Mouse (Mus musculus) lung, postnatal 25 days (tissue): ENCODE results near the gene Nfam1.

ENCODE experiments used
- DNase-seq: peaks from one replicate; pipeline ENCODE4 v3.0.0; 2022; ENCODE audit warnings: low spot score

Nfam1 gene

DNA sequence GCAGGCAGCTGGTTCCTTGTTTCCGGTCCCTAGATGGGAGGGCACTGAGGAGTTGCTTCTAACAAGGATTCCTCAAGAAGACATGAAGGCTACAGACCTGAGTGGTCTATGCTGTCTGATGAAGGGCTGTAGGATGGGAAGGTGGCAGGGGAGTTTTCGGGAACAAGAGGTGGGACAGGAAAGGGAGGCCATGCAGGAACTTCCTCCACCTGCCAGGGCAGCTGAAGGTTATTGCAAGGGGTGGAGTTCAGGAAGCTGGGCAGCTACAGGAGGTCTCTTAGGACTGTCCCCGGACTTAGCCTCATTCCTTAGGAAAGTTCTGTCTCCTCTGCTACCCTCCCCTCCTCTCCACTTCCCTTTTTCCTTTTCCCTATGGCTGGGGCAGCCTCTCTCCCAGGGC lies 5.7 kb upstream of the Nfam1 start:
- DNase-seq: no peak

DNA sequence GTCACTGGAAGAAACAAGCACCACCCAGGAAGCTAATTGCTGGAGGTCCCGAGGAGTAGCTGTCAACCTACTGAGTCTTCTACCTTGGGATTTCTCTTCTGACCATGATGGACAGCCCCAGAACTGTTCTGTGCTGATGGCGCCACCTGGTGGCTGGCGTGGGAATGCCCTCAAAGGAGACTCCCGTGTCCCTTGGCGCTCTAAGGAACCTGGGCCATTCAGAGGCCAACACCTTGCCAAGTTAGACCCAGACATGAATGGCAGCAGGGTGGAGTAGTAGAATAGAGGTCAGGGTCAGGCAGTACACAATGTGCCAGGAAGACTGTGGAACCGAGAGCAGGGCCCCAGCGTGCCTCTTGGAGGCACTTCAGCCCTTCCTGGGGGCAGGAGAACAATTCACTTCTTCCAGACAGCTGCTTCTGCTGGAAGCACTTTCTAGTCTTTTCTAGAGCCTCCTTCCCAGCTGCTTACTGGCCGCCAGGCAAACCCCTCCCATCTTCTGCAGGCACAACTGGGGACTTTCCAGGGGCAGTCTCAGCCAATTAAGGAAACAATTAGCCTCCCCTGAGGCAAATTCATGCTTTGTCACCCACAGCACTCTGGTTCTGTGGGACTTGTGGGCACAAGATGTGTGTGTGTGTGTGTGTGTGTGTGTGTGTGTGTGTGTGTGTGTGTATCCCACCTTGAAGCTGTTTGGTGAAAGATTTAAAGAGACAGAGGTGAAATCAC lies 4.8 kb upstream of the Nfam1 start:
- peak; percentile 91 for DNase-seq

DNA sequence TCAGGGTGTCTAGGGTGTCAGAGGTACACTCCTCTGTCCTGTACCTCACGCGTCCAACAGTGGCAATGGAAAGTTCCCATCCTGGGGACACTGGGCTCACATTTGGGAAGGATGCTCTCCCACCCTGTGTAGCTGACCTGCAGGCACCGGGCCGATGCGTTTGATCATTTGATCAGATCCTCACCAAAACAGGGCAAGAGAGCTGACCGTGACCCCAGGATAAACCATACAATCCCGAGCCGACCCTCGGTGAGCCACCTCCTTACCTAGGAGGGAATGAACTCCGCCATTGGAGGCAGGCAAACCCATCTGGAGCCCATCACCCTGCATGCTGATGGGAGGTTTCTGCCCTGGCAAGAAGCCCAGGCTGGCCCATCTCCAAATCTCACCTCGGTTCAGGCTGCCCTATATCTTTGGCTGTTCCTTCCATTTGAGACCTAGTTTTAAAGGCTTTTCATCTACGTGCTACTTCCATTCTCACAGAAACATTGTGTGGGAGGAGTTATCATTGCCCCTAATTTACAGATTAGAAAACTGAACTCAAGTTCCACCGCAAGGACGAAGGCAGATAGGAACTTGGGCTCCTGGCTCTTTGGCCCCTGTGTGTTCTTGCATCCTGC lies 3.9 kb upstream of the Nfam1 start:
- DNase-seq: no peak

DNA sequence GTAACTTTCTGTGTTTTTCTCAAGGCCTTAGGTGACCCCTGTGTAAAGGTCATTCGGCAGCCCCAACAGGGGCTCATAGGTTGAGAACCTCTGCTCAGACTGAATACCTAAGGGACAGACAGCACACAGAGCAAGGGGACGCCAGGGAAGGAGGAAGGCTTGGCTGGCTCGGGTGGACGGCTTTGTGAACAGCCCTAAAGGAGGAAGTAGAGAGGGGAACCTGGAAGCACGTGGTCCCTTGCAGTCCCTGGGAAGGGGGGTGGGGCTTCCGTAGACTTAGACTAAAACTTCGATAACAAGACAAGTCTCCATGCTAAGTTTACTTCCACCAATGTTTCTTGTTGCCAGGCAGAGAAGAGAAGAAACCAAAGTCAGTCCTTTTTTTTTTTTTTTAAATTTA lies 3.0 kb upstream of the Nfam1 start:
- peak; percentile 57 for DNase-seq

DNA sequence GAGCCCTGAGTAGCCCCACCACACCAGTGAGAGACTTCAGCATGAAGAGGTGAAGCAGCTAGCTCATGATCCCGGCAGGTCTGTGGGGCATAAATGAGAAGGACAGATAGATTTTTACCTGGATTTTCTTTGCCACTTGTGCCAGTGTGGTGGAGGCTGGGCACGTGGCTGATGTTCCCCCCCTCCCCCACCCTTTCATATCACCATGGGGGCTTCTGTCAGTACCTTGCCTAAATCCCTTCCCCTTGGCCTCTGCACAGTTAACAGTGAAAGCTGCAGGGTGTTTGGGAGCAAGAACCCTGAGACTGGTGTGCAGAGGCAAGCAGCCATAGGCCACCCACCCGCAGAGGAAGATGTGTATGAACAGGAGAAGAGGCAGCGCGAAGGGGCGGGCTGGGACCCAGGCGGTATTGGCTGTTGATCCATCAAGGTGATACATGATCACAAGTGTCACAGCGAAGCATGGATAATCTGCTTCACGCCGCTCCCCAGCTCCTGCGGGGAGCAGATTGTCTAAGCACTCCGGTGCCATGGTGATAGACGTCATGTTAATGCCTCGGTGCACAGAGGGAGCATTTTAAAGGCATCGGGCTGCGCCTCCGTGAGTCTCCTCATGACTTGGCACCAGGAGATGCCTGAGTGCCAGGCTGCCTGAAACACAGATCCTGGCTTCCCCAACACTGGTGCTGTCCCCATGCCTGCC lies 1.3 kb upstream of the Nfam1 start:
- DNase-seq: no peak

DNA sequence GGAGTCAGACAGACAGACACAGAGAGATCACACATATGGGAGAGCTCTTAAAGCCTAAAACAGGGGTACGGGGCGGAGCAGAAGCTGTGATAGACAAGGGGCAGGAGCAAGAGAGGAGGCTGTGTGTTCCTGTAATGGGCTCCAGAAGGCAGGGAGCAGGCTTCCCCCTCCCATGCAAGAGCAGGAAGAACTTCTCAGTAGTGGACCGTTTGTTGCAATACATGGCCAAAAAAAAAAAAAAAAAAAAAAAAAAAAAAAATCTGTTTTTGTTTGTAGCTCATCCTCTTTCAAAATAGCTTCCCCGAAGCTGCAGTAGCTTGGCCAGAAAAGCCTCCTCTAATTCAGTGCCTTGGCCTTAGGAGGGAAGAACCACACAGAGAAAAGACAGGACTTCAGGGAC lies 2.2 kb downstream of the Nfam1 start:
- DNase-seq: no peak

DNA sequence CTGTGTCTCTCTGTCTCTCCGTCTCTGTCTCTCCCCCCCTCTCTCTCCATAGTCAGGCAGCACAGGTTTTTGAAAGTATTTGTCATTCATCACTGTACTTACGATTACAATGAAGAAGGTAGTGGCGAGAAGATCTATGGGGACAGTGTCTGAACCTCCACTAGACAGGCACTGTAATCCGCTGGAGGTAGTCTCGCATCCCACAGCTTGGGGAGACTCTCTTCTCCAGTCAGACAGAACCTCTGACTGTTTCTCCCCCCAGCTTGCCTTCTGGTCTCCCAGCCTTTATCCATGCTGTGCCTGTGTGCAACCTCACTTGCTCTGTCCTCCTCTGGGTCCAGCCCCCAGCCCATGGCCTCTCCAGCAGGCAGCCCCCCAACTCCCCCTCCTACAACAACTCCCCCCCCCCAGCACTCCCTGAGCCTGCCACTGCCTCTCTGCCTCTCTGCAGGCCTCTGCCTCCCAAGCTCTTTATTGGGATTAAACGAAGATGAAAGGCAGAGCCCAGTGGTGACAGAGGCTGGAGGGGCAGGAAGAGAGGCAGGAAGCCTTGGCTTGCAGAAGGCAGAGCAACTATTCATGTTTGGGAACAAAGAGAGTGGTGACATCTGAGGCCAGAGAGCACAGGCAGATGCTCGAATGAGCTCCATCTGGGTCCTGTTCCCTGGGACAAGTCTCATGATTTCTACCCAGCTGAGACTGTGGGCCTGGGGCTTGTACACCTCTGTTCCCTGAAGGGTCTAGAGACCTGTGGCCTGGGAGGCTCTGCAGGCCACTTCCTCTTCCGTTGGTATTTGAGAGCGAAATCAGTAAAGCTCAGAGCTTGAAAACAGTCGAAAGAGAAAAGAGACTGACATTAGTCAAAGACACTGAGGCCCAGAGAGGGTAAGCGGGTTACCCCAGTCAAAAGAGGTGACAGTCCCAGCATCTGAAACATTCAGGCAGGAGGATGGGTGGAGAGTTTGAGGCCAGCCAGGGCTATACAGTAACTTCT lies 3.1 kb downstream of the Nfam1 start:
- no peak for DNase-seq

DNA sequence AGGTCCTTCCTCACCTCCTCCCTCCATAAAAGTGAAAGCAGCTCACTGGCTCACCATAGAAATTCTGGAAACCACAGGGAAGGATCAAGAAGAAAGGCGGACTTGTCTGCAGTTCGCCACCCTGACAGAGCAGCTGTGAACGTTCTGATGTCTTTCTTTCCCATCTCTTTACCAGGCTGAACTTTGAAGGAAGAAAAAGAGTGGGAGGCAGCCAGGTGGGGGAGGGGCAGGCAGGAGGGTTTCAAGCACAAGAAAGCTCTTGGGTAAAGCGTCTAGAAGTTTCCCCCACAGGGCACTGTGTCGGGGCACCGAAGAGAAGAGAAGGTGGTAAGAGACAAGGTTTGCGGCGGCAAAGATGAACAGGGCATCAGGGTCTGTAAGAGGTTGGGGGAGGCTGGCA lies 7.0 kb downstream of the Nfam1 start:
- DNase-seq: no peak

DNA sequence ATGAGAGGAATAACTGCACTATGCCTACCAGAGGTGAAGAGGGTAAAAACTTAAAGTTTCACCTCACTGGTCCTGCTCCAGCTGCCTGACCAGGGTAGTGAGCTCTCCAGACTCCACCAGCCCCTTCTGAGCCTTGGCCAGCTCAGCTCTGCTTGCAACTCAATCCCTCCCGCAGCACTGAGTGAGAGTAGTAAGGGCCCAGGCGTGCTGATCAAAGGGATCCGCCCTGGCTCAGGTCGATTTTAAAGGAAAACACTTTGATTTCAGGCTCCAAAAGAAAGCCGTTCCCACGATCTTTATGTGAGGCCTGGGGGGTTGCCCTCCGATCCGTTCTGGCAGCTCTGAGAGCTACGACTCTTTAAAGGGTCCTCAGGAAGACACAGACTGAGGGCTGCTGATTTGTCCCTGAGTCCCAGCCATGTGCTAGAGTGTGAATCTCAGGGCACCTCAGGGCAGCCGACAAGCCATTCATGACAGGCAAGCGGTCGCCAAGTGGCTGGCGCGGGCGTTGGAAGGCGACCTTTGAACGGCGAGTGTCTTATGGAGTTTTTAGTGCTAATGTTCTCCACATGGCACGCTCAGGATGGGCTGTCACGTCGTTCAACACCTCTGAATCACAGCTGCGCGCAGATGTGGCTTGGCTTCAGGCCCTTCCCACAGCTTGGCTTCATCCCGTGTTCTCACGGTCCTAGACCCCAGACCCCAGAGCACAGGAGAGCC lies 7.9 kb downstream of the Nfam1 start:
- DNase-seq: no peak

DNA sequence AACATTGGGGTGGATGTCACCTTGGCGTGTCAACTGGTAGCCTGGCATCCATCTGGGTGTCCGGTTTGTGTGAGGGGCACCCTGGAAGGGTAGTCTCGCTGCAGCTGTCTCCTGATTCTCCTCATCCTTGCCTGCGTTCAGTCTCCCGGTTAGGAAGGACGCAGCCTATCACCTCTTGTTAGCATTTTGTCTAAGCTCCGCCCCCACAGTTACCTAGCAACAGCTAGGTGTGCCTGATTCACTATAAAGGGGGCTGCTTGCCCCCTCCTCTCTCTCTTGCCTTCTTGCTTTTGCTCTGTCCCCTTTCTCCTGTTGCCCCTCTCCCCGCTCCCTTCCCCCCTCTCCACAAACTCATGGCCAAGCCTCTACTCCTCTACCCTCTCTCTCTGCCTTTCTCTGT lies 10.2 kb downstream of the Nfam1 start:
- no peak for DNase-seq

DNA sequence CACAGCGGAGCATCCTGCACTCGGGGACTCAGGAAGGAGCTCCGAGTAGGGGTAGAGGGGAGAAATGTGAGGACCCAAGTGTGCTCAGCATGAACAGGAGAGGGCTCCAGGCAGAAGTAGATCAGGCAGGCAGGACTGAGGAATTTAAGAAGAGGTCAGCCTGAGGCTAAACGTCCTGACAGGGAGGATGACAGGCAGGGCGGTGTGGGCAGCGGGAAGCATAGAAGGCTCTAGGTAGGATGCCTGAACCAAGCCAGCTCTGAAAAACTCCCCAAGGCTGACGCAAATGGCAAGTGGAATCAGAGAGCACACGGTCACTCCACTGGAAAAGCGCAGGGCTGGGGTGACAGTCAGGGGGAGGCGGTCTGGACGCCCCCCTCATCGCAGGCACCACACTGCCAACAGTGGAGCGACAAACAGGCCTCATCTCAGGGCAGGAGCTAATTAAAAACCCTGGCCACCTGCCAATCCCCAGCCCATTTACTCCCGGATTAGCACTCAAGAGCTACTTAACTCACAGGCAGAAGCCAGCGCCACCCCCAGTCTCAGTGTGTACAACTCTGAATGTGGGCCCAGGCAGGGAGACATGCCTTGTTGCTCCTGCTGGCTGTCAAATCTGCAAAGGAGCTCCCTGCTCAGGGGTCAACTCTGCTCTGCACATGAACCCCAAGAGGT lies 22.0 kb downstream of the Nfam1 start:
- DNase-seq: no peak

DNA sequence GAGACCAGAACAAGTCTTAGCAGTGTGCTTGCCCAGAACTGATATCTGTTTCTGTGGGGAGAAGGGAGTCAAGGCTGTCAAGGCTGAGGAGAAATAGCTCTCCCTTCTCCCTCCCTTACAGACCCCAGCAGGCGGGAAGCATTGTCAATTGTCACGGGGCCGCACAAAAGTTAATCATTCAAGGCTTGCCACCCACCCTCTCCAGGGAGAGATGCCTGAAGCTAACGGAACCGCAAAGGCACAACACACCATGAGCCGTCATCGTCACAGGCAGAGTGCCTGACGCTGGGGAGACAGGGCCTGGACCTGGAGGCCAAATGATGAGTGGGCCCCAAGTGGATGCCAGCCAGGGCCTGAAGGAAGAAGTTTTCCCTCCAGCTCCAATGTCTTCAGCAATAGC lies 22.7 kb downstream of the Nfam1 start:
- DNase-seq: no peak

DNA sequence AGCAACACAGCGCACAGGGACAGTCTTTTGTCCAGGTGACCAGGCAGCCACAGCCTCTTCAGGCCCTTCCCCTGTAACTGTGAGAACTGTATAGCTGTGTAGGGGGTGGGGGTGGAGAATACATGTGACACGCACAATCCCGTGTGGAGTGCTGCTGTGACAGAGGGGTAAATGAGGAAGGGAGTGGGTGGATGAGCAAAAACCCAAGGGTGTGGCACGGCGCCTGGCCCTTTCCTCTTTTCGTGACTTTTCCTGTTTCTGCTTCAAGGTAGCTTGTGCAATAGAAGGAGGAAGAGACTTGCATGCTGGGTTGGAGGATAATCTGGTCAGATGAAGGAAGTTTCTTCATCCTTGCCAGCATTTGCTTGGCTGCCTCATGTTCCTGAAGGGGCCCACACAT lies 23.6 kb downstream of the Nfam1 start:
- peak; percentile 54 for DNase-seq

DNA sequence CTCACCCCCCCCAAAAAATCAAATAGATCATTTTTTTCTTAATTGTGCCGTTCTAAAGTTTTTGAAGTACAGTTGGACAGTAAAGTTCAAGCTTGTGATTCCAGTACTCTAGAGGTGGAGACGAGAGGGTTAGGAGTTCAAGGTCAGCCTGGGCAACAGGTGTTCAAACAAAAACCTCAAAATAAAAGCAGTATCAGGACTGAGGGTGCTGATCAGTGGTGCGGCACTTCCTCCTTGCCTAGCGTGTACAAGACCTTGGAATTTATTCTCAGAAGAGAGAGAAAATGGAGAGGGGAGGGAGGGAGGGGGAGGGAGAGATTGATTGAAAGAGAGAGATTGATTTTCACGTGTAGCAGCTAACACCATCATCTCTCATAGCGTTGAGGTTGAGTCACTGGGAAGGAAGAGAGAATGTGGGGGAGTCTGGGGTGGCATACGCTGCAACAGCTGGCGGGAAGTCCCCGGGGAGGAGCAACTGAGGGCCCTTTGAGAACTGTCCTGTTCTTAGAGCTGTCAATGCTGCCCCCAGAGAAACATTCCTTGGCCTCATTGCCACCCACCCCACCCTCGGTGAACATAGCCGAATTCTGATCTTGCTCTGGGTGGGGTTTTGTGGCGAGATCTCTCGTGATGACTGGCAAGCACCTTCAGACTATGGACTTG lies 24.2 kb downstream of the Nfam1 start:
- DNase-seq: peak; percentile 25

DNA sequence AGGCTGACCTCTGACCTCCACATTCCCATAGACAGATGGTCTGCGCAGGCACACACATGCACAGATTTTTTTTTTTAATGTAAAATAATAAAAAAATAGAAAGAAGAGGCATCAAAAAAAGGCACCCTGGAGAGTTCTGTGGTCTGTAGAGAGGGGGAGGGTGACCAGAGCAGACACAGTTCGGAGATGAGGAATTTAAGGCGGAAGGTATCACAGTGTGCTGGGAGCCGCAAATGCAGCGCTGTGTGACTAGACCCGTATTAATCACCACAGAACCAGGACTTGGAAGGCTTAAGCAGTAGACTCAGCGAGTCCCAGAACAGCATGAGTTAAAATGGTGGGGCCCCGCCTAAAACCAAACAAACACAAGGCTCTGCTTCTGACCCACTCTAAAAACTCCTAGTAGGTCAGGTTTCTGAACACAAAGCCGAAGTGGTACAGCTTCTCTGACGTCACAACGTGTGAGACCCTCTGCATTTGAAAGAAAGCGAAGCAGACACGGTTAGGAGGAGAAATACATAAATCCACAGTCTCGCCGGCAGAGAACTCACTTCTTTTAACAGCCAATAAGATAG lies 25.7 kb downstream of the Nfam1 start:
- no peak for DNase-seq

DNA sequence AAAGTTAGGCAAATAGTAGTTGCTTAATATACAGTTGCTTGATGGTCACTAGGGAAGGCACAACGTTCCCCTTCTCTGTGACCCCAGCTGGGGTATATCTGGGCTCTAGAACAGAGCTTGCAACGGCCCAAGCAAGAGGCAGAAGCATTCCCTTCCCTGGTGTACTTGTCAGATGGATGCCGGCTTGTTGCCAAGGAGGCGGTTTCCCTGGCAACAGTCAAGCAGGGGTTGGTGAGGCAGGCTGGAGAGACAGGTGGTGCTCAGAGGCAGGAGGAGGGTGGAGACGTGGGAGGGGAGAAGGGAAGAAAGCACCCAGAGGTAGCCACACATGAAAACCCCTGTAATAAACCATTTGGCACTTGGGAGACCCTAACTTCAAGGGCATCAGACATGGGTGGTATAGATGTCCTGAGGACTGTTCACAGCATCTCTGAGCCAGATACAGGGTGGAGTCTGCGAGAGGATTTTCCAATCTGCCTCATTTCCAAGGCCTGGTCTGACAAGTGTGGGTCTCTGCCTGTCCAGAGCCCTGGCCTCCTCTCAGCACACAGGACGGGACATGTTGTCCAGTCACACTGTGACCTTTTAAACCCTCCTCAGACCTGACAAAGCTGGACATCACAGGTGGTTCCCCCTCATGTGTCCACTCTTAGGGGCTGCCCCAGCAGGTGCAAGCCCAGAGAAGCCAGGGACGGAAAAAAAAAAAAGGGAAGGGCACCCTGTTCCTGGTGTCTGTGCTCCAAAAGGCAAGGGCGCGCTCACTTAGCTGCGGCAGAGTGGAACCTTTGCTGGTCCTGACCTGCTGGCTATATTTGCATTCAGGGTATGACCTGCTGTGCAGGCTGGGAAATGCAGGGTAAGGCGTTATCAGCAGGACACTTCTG lies 30.2 kb downstream of the Nfam1 start:
- no peak for DNase-seq

DNA sequence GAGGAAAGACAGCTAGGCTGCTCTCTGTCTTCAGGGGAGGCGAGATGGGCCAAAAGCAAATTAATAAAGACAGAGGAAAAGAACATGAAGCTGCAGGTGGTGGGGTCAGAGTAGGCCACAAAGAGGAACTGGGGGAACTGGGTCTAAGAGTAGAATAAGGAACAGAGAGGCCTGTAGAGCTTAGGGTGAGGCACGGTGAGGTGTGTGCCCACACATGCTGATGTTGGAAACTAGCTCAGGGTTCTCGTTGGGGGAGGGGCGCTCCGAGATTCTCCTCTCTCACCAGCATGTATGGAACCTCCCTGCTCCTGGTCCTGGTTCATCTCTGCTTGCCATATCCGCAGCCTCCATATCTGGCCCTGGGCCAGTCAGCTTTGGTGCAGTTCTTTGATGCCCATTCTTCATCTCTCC lies 34.3 kb downstream of the Nfam1 start:
- DNase-seq: no peak

DNA sequence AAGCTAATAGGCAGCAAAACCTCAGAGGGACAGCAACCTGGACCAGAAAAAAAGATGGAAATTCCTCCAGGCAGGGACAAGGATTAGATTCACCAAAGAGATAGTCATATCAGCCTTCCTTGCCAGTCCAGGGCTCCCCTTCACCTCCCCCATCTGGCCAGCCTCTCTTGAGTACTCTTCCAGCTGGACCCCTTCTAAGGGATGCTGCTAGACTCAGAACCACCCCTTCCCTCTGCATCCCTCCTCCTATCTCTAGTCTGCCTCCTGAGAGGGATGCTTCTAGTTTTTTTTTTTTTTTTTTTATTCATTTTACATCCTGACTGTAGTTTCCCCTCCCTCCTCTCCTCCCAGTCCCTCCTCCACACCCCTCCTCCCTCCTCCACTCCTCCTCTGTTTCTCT lies 36.7 kb downstream of the Nfam1 start:
- DNase-seq: no peak

DNA sequence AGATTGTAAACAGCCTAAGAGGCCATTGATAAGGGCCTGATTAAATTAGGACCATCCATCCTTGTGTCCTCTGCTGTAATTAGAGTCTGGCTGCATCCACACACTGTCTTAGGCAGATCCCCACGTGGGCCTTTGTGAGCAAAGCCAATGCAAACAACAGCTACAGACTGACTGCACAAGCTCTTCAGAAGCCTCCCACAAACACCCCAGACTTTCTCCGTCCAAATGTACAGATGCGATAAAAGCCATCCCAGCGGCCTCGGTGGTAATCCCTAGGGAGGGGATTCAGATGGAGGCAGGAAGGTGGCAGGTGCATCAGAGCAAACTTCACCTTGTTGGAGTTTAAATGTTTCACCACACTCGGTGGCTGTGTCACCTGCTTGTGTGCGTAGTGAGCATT lies 37.9 kb downstream of the Nfam1 start:
- no peak for DNase-seq
